Mouse (Mus musculus) G1E (cell line): ENCODE results near the gene Vps13c.

Experiments used
- CTCF ChIP-seq: IDR thresholded peaks from 2 replicates; pipeline ENCODE4 v1.5.1; 2012; ENCODE audit warnings: low read depth, low read length, inconsistent platforms, mixed read lengths
- GATA1 ChIP-seq: IDR thresholded peaks from 2 replicates; pipeline ENCODE4 v1.6.1; 2012; ENCODE audit warnings: borderline replicate concordance, low read length, inconsistent platforms, mixed read lengths
- TAL1 ChIP-seq: conservative IDR thresholded peaks from 2 replicates; pipeline ENCODE4 v1.6.1; 2012; ENCODE audit warnings: low read depth, low read length, inconsistent platforms, mixed read lengths

DNA sequence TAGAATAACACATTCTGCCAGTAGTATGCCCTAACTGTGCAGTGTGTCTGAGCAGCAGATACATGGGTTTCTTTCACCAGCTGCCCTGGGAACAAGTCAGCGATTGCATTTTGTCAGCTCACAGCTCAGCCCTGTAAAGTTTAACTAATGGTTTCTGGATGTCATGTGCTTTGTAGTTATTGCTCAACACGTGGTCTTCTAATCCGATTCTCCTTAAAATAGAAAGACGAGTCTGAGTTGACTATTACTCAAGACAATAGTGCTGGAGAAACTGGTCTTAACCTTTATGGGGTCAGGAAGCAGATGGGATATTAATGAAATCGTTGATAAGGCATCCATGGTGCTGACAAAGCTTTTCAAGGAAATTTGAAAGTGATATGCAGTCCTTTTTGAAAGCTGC is 2.6 kb downstream of the Vps13c start:
- TF ChIP-seq CTCF: no peak
- TF ChIP-seq TAL1: no peak
- TF ChIP-seq GATA1: no peak
